Mouse (Mus musculus) myocyte (in vitro differentiated cells): ENCODE results near the gene 4933425L06Rik. TPM values are rescaled to one million over a fixed set of nuclear protein-coding genes. Genes with fewer than 3 reads are reported as not detected.

Source experiments
- H3K27me3 ChIP-seq: one replicate; pipeline ENCODE4 v1.6.1; 2011; ENCODE audit not compliant: control insufficient read depth, insufficient read depth, insufficient read length
- H3K36me3 ChIP-seq: one replicate; pipeline ENCODE4 v1.6.1; 2011; ENCODE audit not compliant: control insufficient read depth, insufficient read depth
- H3K4me2 ChIP-seq: one replicate; pipeline ENCODE4 v1.6.1; 2011; ENCODE audit warnings: low read depth, control low read depth
- H3K4me3 ChIP-seq: one replicate; pipeline ENCODE4 v1.5.1; 2011; ENCODE audit warnings: mild to moderate bottlenecking, control low read depth, moderate library complexity
- H3K79me2 ChIP-seq: one replicate; pipeline ENCODE4 v1.6.1; 2011; ENCODE audit not compliant: control insufficient read depth, insufficient read depth
- H3ac ChIP-seq: one replicate; pipeline ENCODE4 v1.6.1; 2011; ENCODE audit not compliant: control insufficient read depth, insufficient read length
- CEBPB ChIP-seq: IDR thresholded peaks from 2 replicates; pipeline ENCODE4 v1.6.1; 2011; ENCODE audit warnings: mild to moderate bottlenecking, moderate library complexity; ENCODE audit not compliant: poor library complexity, insufficient read depth, severe bottlenecking
- E2F4 ChIP-seq: IDR thresholded peaks from one replicate; pipeline ENCODE4 v1.6.1; 2011; ENCODE audit warnings: mild to moderate bottlenecking, control low read depth, moderate library complexity; ENCODE audit not compliant: insufficient read depth
- MAX ChIP-seq: IDR thresholded peaks from one replicate; pipeline ENCODE4 v1.6.1; 2011; ENCODE audit warnings: low read depth, mild to moderate bottlenecking, control low read depth
- MYOD1 ChIP-seq, 3 experiments: IDR thresholded peaks; one replicate each; pipeline ENCODE4 v1.6.1; 2011; ENCODE audit warnings: control low read depth in 2 of 3, low read depth in 2 of 3, mild to moderate bottlenecking in 2 of 3, moderate library complexity in 1 of 3; ENCODE audit not compliant: insufficient read length in 2 of 3, control insufficient read depth in 1 of 3
- MYOG ChIP-seq, 3 experiments: IDR thresholded peaks; one replicate each; pipeline ENCODE4 v1.6.1; 2011; ENCODE audit warnings: control low read depth in 2 of 3, low read depth in 2 of 3, mild to moderate bottlenecking in 2 of 3; ENCODE audit not compliant: insufficient read length in 2 of 3, control insufficient read depth in 1 of 3, insufficient read depth in 1 of 3
- POLR2A ChIP-seq: IDR thresholded peaks from one replicate; pipeline ENCODE4 v1.6.1; 2011; ENCODE audit warnings: low read depth, mild to moderate bottlenecking, control low read depth, moderate library complexity; ENCODE audit not compliant: insufficient read length
- POLR2AphosphoS2 ChIP-seq: IDR thresholded peaks from one replicate; pipeline ENCODE4 v1.6.1; 2011; ENCODE audit warnings: low read depth, control low read depth; ENCODE audit not compliant: insufficient read length
- REST ChIP-seq: IDR thresholded peaks from one replicate; pipeline ENCODE4 v1.6.1; 2011; ENCODE audit warnings: mild to moderate bottlenecking, control low read depth, moderate library complexity; ENCODE audit not compliant: insufficient read depth, insufficient read length
- SRF ChIP-seq: IDR thresholded peaks from one replicate; pipeline ENCODE4 v1.6.1; 2011; ENCODE audit warnings: low read depth; ENCODE audit not compliant: control insufficient read depth, insufficient read length
- TCF12 ChIP-seq: IDR thresholded peaks from one replicate; pipeline ENCODE4 v1.6.1; 2011; ENCODE audit warnings: mild to moderate bottlenecking, control low read depth; ENCODE audit not compliant: poor library complexity, insufficient read depth, severe bottlenecking
- TCF3 ChIP-seq: IDR thresholded peaks from one replicate; pipeline ENCODE4 v1.6.1; 2011; ENCODE audit warnings: low read depth, control low read depth; ENCODE audit not compliant: insufficient read length
- USF1 ChIP-seq: IDR thresholded peaks from one replicate; pipeline ENCODE4 v1.6.1; 2011; ENCODE audit warnings: low read depth, mild to moderate bottlenecking, control low read depth, moderate library complexity
- polyA plus RNA-seq: library from polyadenylated mRNA; unstranded; fragments of >200 nt; fragmentation: generic; extraction: Trizol; gene quantifications from one replicate; pipeline ENCODE4 v1.2.1, GENCODE M21; 2012; ENCODE audit warnings: missing spikeins

The 4933425L06Rik gene
- polyA plus RNA-seq, 1 experiment: not detected

- H3K4me3 ChIP-seq: no peak overlapping the region
- no peaks in the 10 kb centered on the region for H3K79me2 ChIP-seq
- no peaks in the 10 kb centered on the region for H3K36me3 ChIP-seq
- H3K27me3 ChIP-seq: no peaks in the 10 kb centered on the region
- TF ChIP-seq TCF12: no peak
- TF ChIP-seq USF1: no peak
- no peak for TF ChIP-seq MYOG (IDR thresholded peaks at IDR 0.05; ENCODE audit: control insufficient read depth in 1 of 3, insufficient read depth in 1 of 3, insufficient read length in 2 of 3, low read depth in 2 of 3)
- no peak for TF ChIP-seq MAX
- no peak for TF ChIP-seq TCF3
- no peak for TF ChIP-seq POLR2A
- no peak for TF ChIP-seq MYOD1 (IDR thresholded peaks at IDR 0.05; ENCODE audit: control insufficient read depth in 1 of 3, insufficient read length in 2 of 3, low read depth in 2 of 3)
- no peak for TF ChIP-seq SRF
- TF ChIP-seq POLR2AphosphoS2: no peak
- TF ChIP-seq REST: no peak
- TF ChIP-seq CEBPB: no peak
- no peak for TF ChIP-seq E2F4
- H3K4me2 ChIP-seq: no peak overlapping the region
- H3ac ChIP-seq: no peak overlapping the region
Measured at GRCm38 (mm10) chr13:105130080-105130479, 48.2 kb downstream of the 4933425L06Rik start.

GRCm38 (mm10) chr13:105132370-105132769 is 50.4 kb downstream of the 4933425L06Rik start:
- Histone ChIP-seq H3K4me3 (no peak overlapping the region), H3K4me2 (no peak overlapping the region), H3K36me3 (no peaks in the 10 kb centered on the region), H3K27me3 (no peaks in the 10 kb centered on the region), H3K79me2 (no peaks in the 10 kb centered on the region), H3ac (no peak overlapping the region)
- TF ChIP-seq USF1 (no peak), TCF3 (no peak), TCF12 (no peak), REST (no peak), MYOG (IDR thresholded peaks at IDR 0.05; ENCODE audit: control insufficient read depth in 1 of 3, insufficient read depth in 1 of 3, insufficient read length in 2 of 3, low read depth in 2 of 3) (no peak), SRF (no peak), CEBPB (no peak), MAX (no peak), POLR2A (no peak), MYOD1 (IDR thresholded peaks at IDR 0.05; ENCODE audit: control insufficient read depth in 1 of 3, insufficient read length in 2 of 3, low read depth in 2 of 3) (no peak), E2F4 (no peak)

- H3K27me3 ChIP-seq: no peaks in the 10 kb centered on the region
- no peak overlapping the region for H3K4me3 ChIP-seq
- H3K4me2 ChIP-seq: no peak overlapping the region
- H3ac ChIP-seq: no peak overlapping the region
- no peaks in the 10 kb centered on the region for H3K79me2 ChIP-seq
- TF ChIP-seq TCF12 (no peak), POLR2AphosphoS2 (no peak), TCF3 (no peak), MYOG (IDR thresholded peaks at IDR 0.05; ENCODE audit: control insufficient read depth in 1 of 3, insufficient read depth in 1 of 3, insufficient read length in 2 of 3, low read depth in 2 of 3) (no peak), SRF (no peak), USF1 (no peak), REST (no peak), E2F4 (no peak), CEBPB (no peak)
- H3K36me3 ChIP-seq: no peaks in the 10 kb centered on the region
Measured at GRCm38 (mm10) chr13:105132776-105133175, 50.9 kb downstream of the 4933425L06Rik start.

- Histone ChIP-seq H3K36me3 (no peaks in the 10 kb centered on the region), H3K4me2 (no peak overlapping the region), H3ac (no peak overlapping the region), H3K79me2 (no peaks in the 10 kb centered on the region), H3K4me3 (no peak overlapping the region), H3K27me3 (no peaks in the 10 kb centered on the region)
- TF ChIP-seq CEBPB (no peak), POLR2AphosphoS2 (no peak), MAX (no peak), SRF (no peak), E2F4 (no peak), POLR2A (no peak)
Measured at GRCm38 (mm10) chr13:105134397-105134796, 52.5 kb downstream of the 4933425L06Rik start.

- Histone ChIP-seq H3K4me2 (no peak overlapping the region), H3K27me3 (no peaks in the 10 kb centered on the region), H3ac (no peak overlapping the region), H3K4me3 (no peak overlapping the region), H3K36me3 (no peaks in the 10 kb centered on the region), H3K79me2 (no peaks in the 10 kb centered on the region)
- no peak for TF ChIP-seq MYOG (IDR thresholded peaks at IDR 0.05; ENCODE audit: control insufficient read depth in 1 of 3, insufficient read depth in 1 of 3, insufficient read length in 2 of 3, low read depth in 2 of 3)
Measured at GRCm38 (mm10) chr13:105139881-105140280, 58.0 kb downstream of the 4933425L06Rik start.
